Mouse (Mus musculus) neural tube, embryonic 13.5 days (tissue): ENCODE data around the gene Abraxas2. TPM values are rescaled to one million over a fixed set of nuclear protein-coding genes. Genes with fewer than 3 reads are reported as not detected.

Experiments used
- ATAC-seq: fragments of 200-750 bp; cut with Nextera tagmentation; 2 replicates; pipeline ENCODE4 v1.8.0; 2017; ENCODE audit warnings: low read depth, mild to moderate bottlenecking, moderate TSS enrichment, moderate library complexity
- H3K27ac ChIP-seq: fragments of 300-500 bp; sonication (generic); replicated peaks from 2 replicates; pipeline ENCODE4 v1.5.1; 2015; ENCODE audit warnings: moderate library complexity, mild to moderate bottlenecking, inconsistent platforms
- H3K27me3 ChIP-seq: fragments of 300-500 bp; sonication (generic); 2 replicates; pipeline ENCODE4 v1.6.1; 2015; ENCODE audit warnings: mild to moderate bottlenecking, inconsistent platforms
- H3K36me3 ChIP-seq: fragments of 300-500 bp; sonication (generic); 2 replicates; pipeline ENCODE4 v1.6.1; 2015; ENCODE audit warnings: mild to moderate bottlenecking, inconsistent platforms
- H3K4me1 ChIP-seq: fragments of 300-500 bp; sonication (generic); replicated peaks from 2 replicates; pipeline ENCODE4 v1.6.1; 2015; ENCODE audit warnings: inconsistent platforms
- H3K4me2 ChIP-seq: fragments of 300-500 bp; sonication (generic); 2 replicates; pipeline ENCODE4 v1.6.1; 2015; ENCODE audit warnings: inconsistent platforms, mild to moderate bottlenecking, moderate library complexity
- H3K4me3 ChIP-seq: fragments of 300-500 bp; sonication (generic); 2 replicates; pipeline ENCODE4 v1.5.1; 2015; ENCODE audit warnings: mild to moderate bottlenecking, inconsistent platforms
- H3K9ac ChIP-seq: fragments of 300-500 bp; sonication (generic); 2 replicates; pipeline ENCODE4 v1.6.1; 2015; ENCODE audit warnings: moderate library complexity, mild to moderate bottlenecking, inconsistent platforms
- H3K9me3 ChIP-seq: fragments of 300-500 bp; sonication (generic); 2 replicates; pipeline ENCODE4 v1.6.1; 2016; ENCODE audit warnings: inconsistent platforms
- WGBS: fragments of 180-500 bp; shearing (Covaris S2); methylation state at CpG from one replicate; pipeline ENCODE4 v1.1.7; 2015; 5-methylcytosine and 5-hydroxymethylcytosine counted together
- polyA plus RNA-seq: library from polyadenylated mRNA; unstranded; fragments of >200 nt; fragmentation: Nextera tagmentation; extraction: Ambion mirVana; gene quantifications from 2 replicates; pipeline ENCODE4 v1.2.1, GENCODE M21; 2015

Gene Abraxas2
- polyA plus RNA-seq, 1 experiment from 2014 or later, result 35.1 TPM

DNA sequence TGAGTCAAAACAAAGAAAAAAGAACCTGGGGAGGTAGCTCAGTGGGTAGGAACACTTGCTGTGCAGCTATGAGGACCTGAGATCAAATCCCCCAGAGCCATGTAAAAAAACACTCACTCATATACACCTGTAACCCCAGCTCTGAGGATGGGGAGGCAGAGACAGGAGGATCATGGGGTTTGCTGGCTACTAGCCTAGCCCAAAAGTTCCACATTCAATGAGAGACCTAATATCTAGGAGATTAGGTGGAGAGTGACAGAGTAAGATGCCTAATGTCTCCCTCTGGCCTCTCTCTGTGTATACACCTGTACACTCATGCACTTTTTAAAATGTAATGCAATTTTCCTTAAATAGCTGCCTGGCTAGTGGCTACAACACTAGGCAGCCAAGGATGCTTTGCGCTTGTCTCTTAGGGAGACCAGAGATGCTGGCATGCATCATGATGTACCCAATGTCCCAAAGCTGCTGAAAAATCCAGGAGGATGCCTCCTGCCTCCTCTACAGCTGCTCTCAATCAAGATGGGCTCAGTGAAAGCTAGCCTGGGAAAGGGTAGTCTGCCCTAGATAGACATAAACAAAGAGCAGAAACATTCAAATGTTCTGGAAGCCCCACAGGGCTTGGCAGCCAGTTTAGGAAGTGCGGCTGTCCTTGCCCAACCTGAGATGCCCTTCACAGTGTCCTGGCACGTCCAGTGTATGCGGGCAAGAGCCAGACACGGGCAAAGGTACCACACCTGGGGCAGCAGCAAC, 32.7 kb downstream of the Abraxas2 start:
- WGBS, result 85% methylated on average over 5 of the region's 5 CpGs

DNA sequence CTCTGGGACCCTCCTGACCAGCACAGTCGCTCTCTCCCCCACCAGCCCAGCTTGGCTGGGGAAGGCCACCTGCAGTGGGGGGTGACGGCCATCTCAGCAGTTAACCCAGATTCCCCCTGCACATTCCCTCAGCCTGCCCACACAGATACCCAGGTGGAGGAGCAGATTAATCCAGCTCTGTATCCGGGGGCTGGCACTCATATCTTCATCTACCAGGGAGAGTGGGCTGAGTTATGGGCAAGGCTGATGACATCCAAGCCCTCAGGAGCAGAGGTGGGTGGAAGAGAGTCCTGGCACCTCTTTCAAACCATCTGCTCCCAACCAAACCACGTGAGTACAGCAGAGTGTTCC, 33.3 kb downstream of the Abraxas2 start:
- H3K9ac ChIP-seq, result no peak overlapping the region
- no peaks in the 10 kb centered on the region for H3K9me3 ChIP-seq
- peaks cover 5% of the 10 kb centered on the region; the same call in 1 of the 2 replicates for H3K4me1 ChIP-seq
- 71% methylated on average over 4 of the region's 4 CpGs for WGBS
- no peak overlapping the region for H3K4me2 ChIP-seq
- no peak overlapping the region for H3K27ac ChIP-seq
- no peak for ATAC-seq
- no peak overlapping the region for H3K4me3 ChIP-seq
- H3K27me3 ChIP-seq, result no peaks in the 10 kb centered on the region
- H3K36me3 ChIP-seq, result no peaks in the 10 kb centered on the region

More for the DNA sequence above, 32.7 kb downstream of the Abraxas2 start:
- H3K9ac ChIP-seq, result no peak overlapping the region
- H3K4me2 ChIP-seq, result no peak overlapping the region
- H3K27me3 ChIP-seq, result no peaks in the 10 kb centered on the region
- H3K4me1 ChIP-seq, result peaks cover 5% of the 10 kb centered on the region; the same call in 1 of the 2 replicates
- no peaks in the 10 kb centered on the region for H3K36me3 ChIP-seq
- ATAC-seq, result no peak
- no peaks in the 10 kb centered on the region for H3K9me3 ChIP-seq
- H3K4me3 ChIP-seq, result no peak overlapping the region
- H3K27ac ChIP-seq, result no peak overlapping the region

DNA sequence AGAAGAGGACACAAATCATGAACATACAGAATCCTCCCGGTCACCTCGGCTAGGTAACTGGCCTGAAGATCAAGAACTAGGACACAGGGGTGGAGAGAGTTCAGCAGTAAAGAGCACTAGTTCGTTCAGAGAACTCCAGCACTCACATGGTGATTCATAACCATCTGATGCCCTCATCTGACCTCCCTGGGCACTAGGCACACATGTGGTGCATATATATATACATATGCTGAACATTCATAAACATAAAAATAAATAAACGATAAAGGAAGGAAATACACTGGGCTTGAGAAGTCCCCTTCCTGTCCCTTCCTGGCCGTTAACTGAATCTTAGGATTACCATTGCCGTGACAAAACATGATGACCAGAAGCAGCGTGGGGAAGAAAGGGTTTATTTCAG, 33.8 kb downstream of the Abraxas2 start:
- no peak overlapping the region for H3K4me2 ChIP-seq
- H3K36me3 ChIP-seq, result no peaks in the 10 kb centered on the region
- H3K9me3 ChIP-seq, result no peaks in the 10 kb centered on the region
- WGBS, result 79% methylated on average over 7 of the region's 7 CpGs
- no peak overlapping the region for H3K4me3 ChIP-seq
- no peak for ATAC-seq
- H3K27ac ChIP-seq, result no peak overlapping the region
- peaks cover 5% of the 10 kb centered on the region; the same call in 1 of the 2 replicates for H3K4me1 ChIP-seq
- H3K9ac ChIP-seq, result no peak overlapping the region
- no peaks in the 10 kb centered on the region for H3K27me3 ChIP-seq

DNA sequence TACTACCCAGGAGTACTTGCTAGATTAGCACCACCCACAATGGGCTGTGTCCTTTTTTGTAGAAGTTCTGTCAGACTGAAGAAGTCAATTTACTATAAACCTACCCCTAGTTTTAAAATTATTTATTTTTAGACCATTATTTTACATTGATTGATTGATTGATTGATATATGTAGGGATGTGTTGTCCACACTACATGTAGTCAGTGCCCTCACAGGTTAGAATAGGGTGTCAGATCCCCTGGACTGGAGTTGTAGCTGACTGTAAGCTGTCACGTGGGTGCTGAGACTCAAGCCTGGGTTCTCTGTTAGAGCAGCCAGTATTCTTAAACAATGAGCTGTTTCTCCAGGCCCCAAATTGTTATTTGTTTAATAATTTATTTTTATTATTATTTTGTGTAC, 34.3 kb downstream of the Abraxas2 start:
- peaks cover 5% of the 10 kb centered on the region; the same call in 1 of the 2 replicates for H3K4me1 ChIP-seq
- no peaks in the 10 kb centered on the region for H3K27me3 ChIP-seq
- ATAC-seq, result no peak
- no peak overlapping the region for H3K4me2 ChIP-seq
- WGBS, result 90% methylated on average over 1 of the region's 1 CpGs
- no peaks in the 10 kb centered on the region for H3K9me3 ChIP-seq
- H3K27ac ChIP-seq, result no peak overlapping the region
- H3K4me3 ChIP-seq, result no peak overlapping the region
- no peak overlapping the region for H3K9ac ChIP-seq
- no peaks in the 10 kb centered on the region for H3K36me3 ChIP-seq

DNA sequence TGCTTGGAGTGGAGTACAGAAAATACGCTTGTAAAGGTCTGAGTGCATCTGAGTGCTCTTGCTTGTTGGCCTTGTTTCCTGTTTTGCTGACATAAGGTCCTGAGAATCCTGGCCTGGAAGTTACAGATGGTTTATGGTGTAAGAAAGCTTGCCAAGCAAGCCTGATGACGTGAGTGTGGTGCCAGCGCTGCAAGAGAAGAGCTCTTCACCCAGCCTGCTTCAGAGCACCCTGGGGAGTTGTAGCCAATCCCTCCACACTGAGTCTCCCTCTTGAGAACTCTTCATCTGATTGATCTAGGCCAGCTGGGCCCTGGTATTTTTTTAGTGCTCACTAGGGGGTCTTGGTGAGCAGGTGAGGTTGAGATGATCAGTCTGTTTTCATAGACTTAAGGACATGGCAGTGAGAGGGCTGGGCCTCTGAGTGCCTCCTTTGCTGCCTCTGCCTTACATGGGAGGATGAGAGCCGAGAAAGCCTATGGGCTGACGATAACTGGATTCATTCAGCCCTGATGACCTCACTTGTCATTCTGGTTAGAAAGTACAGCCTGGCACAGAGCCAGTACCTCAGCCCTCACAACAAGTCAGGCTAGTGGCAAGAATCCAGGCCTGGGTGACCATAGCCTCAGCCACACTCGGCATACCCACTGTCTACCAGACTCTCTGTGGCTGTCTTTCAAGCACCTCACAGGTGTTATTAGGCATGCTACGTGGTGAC, 36.0 kb downstream of the Abraxas2 start:
- Histone ChIP-seq H3K36me3 (no peaks in the 10 kb centered on the region), H3K27me3 (no peaks in the 10 kb centered on the region), H3K9ac (no peak overlapping the region), H3K4me1 (peaks cover 5% of the 10 kb centered on the region; the same call in 1 of the 2 replicates), H3K27ac (no peak overlapping the region), H3K4me2 (no peak overlapping the region), H3K4me3 (no peak overlapping the region), H3K9me3 (no peaks in the 10 kb centered on the region)
- 69% methylated on average over 7 of the region's 7 CpGs for whole genome bisulfite sequencing
- ATAC-seq, result no peak

DNA sequence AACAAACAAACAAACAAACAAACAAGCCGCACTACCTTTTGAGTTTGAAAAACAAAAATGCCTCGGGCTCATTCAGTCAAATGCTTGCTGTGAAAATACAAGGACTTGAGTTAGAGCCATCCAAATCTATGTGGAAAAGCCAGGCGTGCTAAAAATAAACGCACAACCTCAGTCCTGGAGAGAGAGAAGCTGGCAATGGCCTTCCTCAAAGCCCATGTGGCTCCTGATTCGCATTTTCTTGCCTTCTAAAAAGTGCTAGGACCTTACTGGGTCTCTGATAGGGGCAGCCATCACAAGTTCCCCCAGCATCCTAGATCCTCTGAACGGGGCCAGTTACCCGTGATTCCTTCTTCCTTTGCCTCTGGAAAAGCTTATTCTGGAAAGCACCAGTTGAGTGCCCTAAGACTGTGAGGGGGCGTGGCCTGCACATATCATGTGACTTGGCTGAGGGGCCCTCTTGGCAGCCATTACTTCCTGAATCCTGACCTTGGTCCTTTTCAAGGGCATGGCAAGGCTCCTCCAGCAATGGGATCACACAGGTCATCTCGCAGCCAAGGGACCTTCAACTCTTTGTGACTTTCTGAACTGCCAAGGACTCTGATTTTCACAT, 37.3 kb downstream of the Abraxas2 start:
- no peak for ATAC-seq
- H3K9ac ChIP-seq, result no peak overlapping the region
- H3K4me3 ChIP-seq, result no peak overlapping the region
- H3K27me3 ChIP-seq, result no peaks in the 10 kb centered on the region
- no peak overlapping the region for H3K27ac ChIP-seq
- no peaks in the 10 kb centered on the region for H3K36me3 ChIP-seq
- H3K9me3 ChIP-seq, result no peaks in the 10 kb centered on the region
- H3K4me1 ChIP-seq, result peaks cover 5% of the 10 kb centered on the region; the same call in 1 of the 2 replicates
- H3K4me2 ChIP-seq, result no peak overlapping the region
- 92% methylated on average over 9 of the region's 9 CpGs for WGBS

DNA sequence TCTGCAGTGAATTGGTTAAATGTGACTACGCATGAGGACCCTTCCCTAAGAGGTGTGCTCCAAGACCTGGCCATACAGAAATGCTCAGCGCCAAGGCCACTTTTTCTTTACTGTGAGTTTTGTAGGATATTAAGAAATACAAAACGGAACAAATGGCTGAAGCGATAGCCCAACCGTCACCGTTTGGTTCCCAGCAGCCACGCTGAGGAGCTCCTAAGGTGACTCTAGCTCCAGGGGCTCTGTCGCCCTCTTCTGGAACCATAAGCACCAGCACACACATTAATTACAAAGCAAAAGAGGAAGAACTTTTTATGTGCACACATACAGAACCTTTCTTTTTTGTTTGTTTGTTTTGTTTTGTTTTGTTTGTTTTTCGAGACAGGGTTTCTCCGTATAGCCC, 38.2 kb downstream of the Abraxas2 start:
- Histone ChIP-seq H3K4me2 (no peak overlapping the region), H3K4me1 (peaks cover 5% of the 10 kb centered on the region; the same call in 1 of the 2 replicates), H3K9me3 (no peaks in the 10 kb centered on the region), H3K27ac (no peak overlapping the region), H3K27me3 (no peaks in the 10 kb centered on the region), H3K4me3 (no peak overlapping the region), H3K36me3 (no peaks in the 10 kb centered on the region), H3K9ac (no peak overlapping the region)
- no peak for ATAC-seq
- WGBS, result 85% methylated on average over 10 of the region's 10 CpGs

DNA sequence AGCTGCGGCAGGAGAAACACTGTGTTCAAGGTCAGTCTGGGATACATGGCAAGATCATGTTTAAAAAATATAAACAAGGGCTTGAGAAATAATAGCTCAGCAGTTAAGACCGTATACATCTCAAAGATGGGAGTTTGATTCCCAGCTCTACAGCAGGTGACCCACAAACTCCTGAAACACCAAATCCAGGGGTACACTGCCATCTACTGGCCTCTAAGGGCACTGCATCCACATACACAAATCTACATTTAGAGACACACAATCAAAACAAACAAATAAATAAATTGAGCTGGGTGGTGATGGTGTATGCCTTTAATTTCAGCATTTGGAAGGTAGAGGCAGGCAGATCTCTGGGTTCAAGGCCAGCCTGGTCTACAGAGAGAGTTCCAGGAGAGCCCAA, 39.2 kb downstream of the Abraxas2 start:
- H3K9me3 ChIP-seq, result no peaks in the 10 kb centered on the region

DNA sequence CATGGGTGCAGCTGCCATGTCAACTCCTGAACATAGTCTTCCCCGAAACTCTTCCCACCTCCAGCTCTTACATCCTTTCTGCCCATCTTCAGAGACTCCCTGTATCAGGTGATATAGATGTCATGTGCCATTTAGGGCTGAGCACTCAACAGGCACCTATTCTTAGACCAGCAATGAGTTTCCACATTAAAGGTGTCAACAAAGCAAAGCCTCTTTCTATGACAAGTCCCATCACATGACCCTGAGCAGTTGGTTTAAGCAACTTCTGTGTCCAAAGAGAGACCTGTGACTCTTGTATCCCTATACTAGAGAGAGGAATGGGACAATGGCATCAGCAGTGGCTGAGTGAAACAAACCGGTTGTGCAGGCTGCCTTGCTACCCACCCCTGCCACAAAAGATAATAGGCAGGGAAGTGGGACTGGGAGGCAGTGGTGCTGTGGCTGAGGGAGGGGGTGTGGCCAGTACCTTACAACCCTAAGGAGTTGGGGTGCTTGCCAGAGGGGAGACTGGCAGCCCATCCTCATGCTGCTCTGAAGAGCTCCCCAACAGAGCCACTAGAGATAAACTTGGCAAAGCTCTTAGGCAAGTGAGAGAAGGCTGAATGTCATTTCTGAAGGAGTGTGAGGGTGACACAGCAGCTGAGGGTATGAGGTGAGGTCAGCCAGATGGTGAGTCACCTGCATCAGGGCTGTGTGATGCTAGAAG, 42.0 kb downstream of the Abraxas2 start:
- no peaks in the 10 kb centered on the region for H3K9me3 ChIP-seq
- no peaks in the 10 kb centered on the region for H3K4me1 ChIP-seq
- ATAC-seq, result no peak

More for the DNA sequence above, 39.2 kb downstream of the Abraxas2 start:
- Histone ChIP-seq H3K36me3 (no peaks in the 10 kb centered on the region), H3K4me1 (peaks cover 5% of the 10 kb centered on the region; the same call in 1 of the 2 replicates), H3K4me2 (no peak overlapping the region), H3K4me3 (no peak overlapping the region), H3K27ac (no peak overlapping the region), H3K9ac (no peak overlapping the region), H3K27me3 (no peaks in the 10 kb centered on the region)
- WGBS, result 79% methylated on average over 2 of the region's 2 CpGs
- no peak for ATAC-seq

DNA sequence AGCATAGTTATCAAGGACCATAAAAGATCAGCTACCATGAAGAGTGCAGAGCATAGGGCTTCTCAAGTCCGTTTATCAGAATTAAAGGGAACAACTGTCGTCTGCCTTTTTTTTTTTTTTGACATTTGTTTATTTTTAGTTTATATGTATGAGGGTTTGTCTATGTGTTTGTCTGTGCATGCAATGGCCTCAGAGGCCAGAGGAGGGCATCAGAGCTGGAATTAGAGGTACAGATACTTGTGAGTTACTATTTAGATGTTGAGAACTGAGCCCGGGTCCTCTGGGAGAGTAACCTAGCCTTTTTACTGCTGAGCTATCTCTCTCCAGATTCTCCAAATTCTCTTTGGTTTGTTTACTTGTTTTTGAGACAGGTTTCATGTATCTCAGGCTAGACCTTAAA, 44.8 kb downstream of the Abraxas2 start:
- WGBS, result 85% methylated on average over 3 of the region's 3 CpGs
- no peak for ATAC-seq

More for the DNA sequence above, 42.0 kb downstream of the Abraxas2 start:
- Histone ChIP-seq H3K27me3 (no peaks in the 10 kb centered on the region), H3K4me2 (no peak overlapping the region), H3K36me3 (no peaks in the 10 kb centered on the region), H3K4me3 (no peak overlapping the region), H3K27ac (no peak overlapping the region), H3K9ac (no peak overlapping the region)
- WGBS, result 72% methylated on average over 2 of the region's 2 CpGs

DNA sequence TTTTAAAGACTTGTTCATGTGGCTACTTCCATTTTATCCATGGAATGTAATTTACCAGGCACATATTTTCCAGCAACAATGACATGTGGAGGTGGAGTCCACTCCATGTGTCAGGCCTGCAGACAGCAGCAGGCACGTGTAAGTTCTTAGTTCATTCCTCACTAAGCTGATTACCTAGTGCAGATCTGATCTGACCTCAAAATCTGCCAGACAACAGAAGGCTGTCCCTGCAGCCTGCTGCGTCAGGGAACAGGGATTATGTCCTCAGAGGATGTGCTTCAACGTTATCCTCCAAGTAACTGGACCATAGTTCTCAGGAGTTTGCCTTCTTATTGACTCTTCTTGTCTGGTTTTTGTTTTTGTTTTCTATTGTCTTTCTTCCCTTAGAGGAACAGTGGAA, 62.9 kb downstream of the Abraxas2 start:
- Histone ChIP-seq H3K4me3 (no peak overlapping the region), H3K27ac (no peak overlapping the region), H3K27me3 (no peaks in the 10 kb centered on the region), H3K36me3 (no peaks in the 10 kb centered on the region), H3K9me3 (0 out of 2 replicates have a peak, but pooled peaks cover 6% of the 10 kb centered on the region), H3K4me2 (no peak overlapping the region), H3K4me1 (no peaks in the 10 kb centered on the region), H3K9ac (no peak overlapping the region)
- 62% methylated on average over 3 of the region's 3 CpGs for WGBS
- ATAC-seq, result no peak

More for the DNA sequence above, 44.8 kb downstream of the Abraxas2 start:
- Histone ChIP-seq H3K9me3 (0 out of 2 replicates have a peak, but pooled peaks cover 3% of the 10 kb centered on the region), H3K4me2 (no peak overlapping the region), H3K36me3 (no peaks in the 10 kb centered on the region), H3K9ac (no peak overlapping the region), H3K27me3 (no peaks in the 10 kb centered on the region), H3K27ac (no peak overlapping the region), H3K4me1 (no peaks in the 10 kb centered on the region), H3K4me3 (no peak overlapping the region)

DNA sequence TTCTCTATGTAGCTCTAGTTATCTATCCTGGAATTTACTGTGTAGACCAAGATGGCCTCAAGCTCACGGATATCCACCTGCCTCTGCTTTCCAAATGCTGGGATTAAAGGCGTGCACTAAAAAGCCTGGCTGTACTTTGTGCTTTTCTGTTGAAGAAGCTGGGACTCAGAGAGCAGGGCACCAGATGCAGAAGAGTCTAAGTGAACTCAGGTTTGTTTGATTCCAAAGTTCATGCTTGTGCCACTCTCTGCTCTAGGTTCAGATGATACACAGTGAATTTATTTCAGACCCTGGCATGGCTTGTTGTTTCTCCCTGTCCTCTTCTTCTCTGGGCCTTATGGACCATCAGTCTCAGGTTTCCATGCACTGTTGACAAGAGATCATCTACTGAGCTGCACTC, 66.2 kb downstream of the Abraxas2 start:
- Histone ChIP-seq H3K9me3 (no peaks in the 10 kb centered on the region), H3K9ac (no peak overlapping the region), H3K4me1 (peaks cover 2% of the 10 kb centered on the region), H3K27ac (no peak overlapping the region), H3K4me2 (no peak overlapping the region), H3K4me3 (no peak overlapping the region), H3K36me3 (no peaks in the 10 kb centered on the region), H3K27me3 (no peaks in the 10 kb centered on the region)
- 80% methylated on average over 2 of the region's 2 CpGs for WGBS
- no peak for ATAC-seq
